Mouse (Mus musculus) MEL (cell line): Measurements from ENCODE around the gene Josd2. TPM values are rescaled to one million over a fixed set of nuclear protein-coding genes. Genes with fewer than 3 reads are reported as not detected.

ENCODE experiments used
- DNase-seq: peaks from one replicate; pipeline ENCODE4 v3.0.0; 2011; ENCODE audit warnings: low read depth, low spot score
- H3K27ac ChIP-seq: 2 replicates; pipeline ENCODE4 v1.5.1; 2012; ENCODE audit warnings: low read depth, mild to moderate bottlenecking, control low read depth, low read length, moderate library complexity; ENCODE audit not compliant: control insufficient read depth
- H3K27me3 ChIP-seq, 2 experiments: fragments of 150-350 bp in 1 of 2; sonication (generic) in 1 of 2; 2 replicates each; pipeline ENCODE4 v1.6.1; 2012; ENCODE audit warnings: low read length in 2 of 2, mild to moderate bottlenecking in 2 of 2, improper control_type of control experiment in 1 of 2, moderate library complexity in 1 of 2; ENCODE audit not compliant: insufficient read depth in 2 of 2, control insufficient read depth in 1 of 2
- H3K36me3 ChIP-seq, 2 experiments: 2 replicates each; pipeline ENCODE4 v1.6.1; 2012 to 2014; ENCODE audit warnings: low read length in 2 of 2, improper control_type of control experiment in 1 of 2, inconsistent platforms in 1 of 2, mild to moderate bottlenecking in 1 of 2; ENCODE audit not compliant: insufficient read depth in 2 of 2, control insufficient read depth in 1 of 2
- H3K4me1 ChIP-seq, 2 experiments: fragments of 150-350 bp in 1 of 2; sonication (generic) in 1 of 2; 2 replicates each; pipeline ENCODE4 v1.6.1; 2012; ENCODE audit warnings: low read length in 2 of 2, improper control_type of control experiment in 1 of 2, mild to moderate bottlenecking in 1 of 2; ENCODE audit not compliant: insufficient read depth in 2 of 2, control insufficient read depth in 1 of 2
- H3K4me3 ChIP-seq, 2 experiments: fragments of 150-350 bp in 1 of 2; sonication (generic) in 1 of 2; 2 replicates each; pipeline ENCODE4 v1.5.1; 2012; ENCODE audit warnings: low read depth in 2 of 2, low read length in 2 of 2, mild to moderate bottlenecking in 2 of 2, moderate library complexity in 2 of 2, control low read depth in 1 of 2, improper control_type of control experiment in 1 of 2; ENCODE audit not compliant: control insufficient read depth in 1 of 2, insufficient read depth in 1 of 2
- H3K79me2 ChIP-seq: 2 replicates; pipeline ENCODE4 v1.6.1; 2012; ENCODE audit warnings: mild to moderate bottlenecking, low read length, moderate library complexity; ENCODE audit not compliant: control insufficient read depth, poor library complexity, insufficient read depth
- H3K9ac ChIP-seq: 2 replicates; pipeline ENCODE4 v1.6.1; 2012; ENCODE audit warnings: low read depth, mild to moderate bottlenecking, control low read depth, low read length, moderate library complexity; ENCODE audit not compliant: control insufficient read depth, poor library complexity, severe bottlenecking
- H3K9me3 ChIP-seq: fragments of 150-350 bp; sonication (generic); replicated peaks from 2 replicates; pipeline ENCODE4 v1.6.1; 2012; ENCODE audit warnings: mild to moderate bottlenecking, low read length, improper control_type of control experiment, moderate library complexity; ENCODE audit not compliant: insufficient read depth
- BHLHE40 ChIP-seq: IDR thresholded peaks from 2 replicates; pipeline ENCODE4 v1.6.1; 2012; ENCODE audit warnings: low read depth, mild to moderate bottlenecking, inconsistent platforms, low read length, improper control_type of control experiment, borderline replicate concordance
- CHD2 ChIP-seq: IDR thresholded peaks from 2 replicates; pipeline ENCODE4 v1.6.1; 2011; ENCODE audit warnings: low read length, improper control_type of control experiment
- ELF1 ChIP-seq: IDR thresholded peaks from 2 replicates; pipeline ENCODE4 v1.6.1; 2014; ENCODE audit warnings: low read depth, mild to moderate bottlenecking, inconsistent platforms, low read length, improper control_type of control experiment, moderate library complexity
- ETS1 ChIP-seq: IDR thresholded peaks from 2 replicates; pipeline ENCODE4 v1.6.1; 2012; ENCODE audit warnings: low read depth, mild to moderate bottlenecking, inconsistent platforms, low read length, improper control_type of control experiment, moderate library complexity
- GABPA ChIP-seq: IDR thresholded peaks from 2 replicates; pipeline ENCODE4 v1.6.1; 2012; ENCODE audit warnings: low read depth, mild to moderate bottlenecking, inconsistent platforms, low read length, improper control_type of control experiment, moderate library complexity
- MAFK ChIP-seq: IDR thresholded peaks from 2 replicates; pipeline ENCODE4 v1.6.1; 2011; ENCODE audit warnings: low read depth, mild to moderate bottlenecking, low read length, improper control_type of control experiment, borderline replicate concordance
- MAX ChIP-seq: IDR thresholded peaks from 2 replicates; pipeline ENCODE4 v1.6.1; 2011; ENCODE audit warnings: low read length, improper control_type of control experiment
- NRF1 ChIP-seq: IDR thresholded peaks from 2 replicates; pipeline ENCODE4 v1.6.1; 2014; ENCODE audit warnings: low read depth, mild to moderate bottlenecking, inconsistent platforms, low read length, improper control_type of control experiment, moderate library complexity; ENCODE audit not compliant: poor library complexity, insufficient read depth, severe bottlenecking
- POLR2AphosphoS2 ChIP-seq: IDR thresholded peaks from 2 replicates; pipeline ENCODE4 v1.6.1; 2011; ENCODE audit warnings: low read length, improper control_type of control experiment
- RAD21 ChIP-seq: IDR thresholded peaks from 2 replicates; pipeline ENCODE4 v1.6.1; 2011; ENCODE audit warnings: mild to moderate bottlenecking, low read depth, low read length, improper control_type of control experiment
- SIN3A ChIP-seq: IDR thresholded peaks from 2 replicates; pipeline ENCODE4 v1.6.1; 2012; ENCODE audit warnings: low read length, improper control_type of control experiment, inconsistent platforms
- TAL1 ChIP-seq: IDR thresholded peaks from 2 replicates; pipeline ENCODE4 v1.6.1; 2012; ENCODE audit warnings: mild to moderate bottlenecking, inconsistent platforms, low read length, moderate library complexity, mixed read lengths
- USF2 ChIP-seq, 2 experiments: IDR thresholded peaks; 2 replicates each; pipeline ENCODE4 v1.6.1; 2011 to 2012; ENCODE audit warnings: improper control_type of control experiment in 2 of 2, low read length in 2 of 2, borderline replicate concordance in 1 of 2, inconsistent platforms in 1 of 2, low read depth in 1 of 2, mild to moderate bottlenecking in 1 of 2; ENCODE audit not compliant: insufficient read depth in 1 of 2
- ZKSCAN1 ChIP-seq: IDR thresholded peaks from 2 replicates; pipeline ENCODE4 v1.6.1; 2012; ENCODE audit warnings: low read depth, mild to moderate bottlenecking, inconsistent platforms, low read length, improper control_type of control experiment, moderate library complexity
- ZMIZ1 ChIP-seq: IDR thresholded peaks from 2 replicates; pipeline ENCODE4 v1.6.1; 2012; ENCODE audit warnings: low read depth, mild to moderate bottlenecking, inconsistent platforms, low read length, improper control_type of control experiment, moderate library complexity
- polyA plus RNA-seq, 2 experiments: library from polyadenylated mRNA; stranded (reverse) in 1 of 2; unstranded in 1 of 2; fragments of >175 nt in 1 of 2; fragments of >200 nt in 1 of 2; gene quantifications; 2 replicates each; pipeline versions ENCODE4 v1.2.1 to v1.2.4; 2012; ENCODE audit warnings: low replicate concordance in 2 of 2, low read depth in 1 of 2; ENCODE audit not compliant: insufficient read length in 2 of 2, insufficient read depth in 1 of 2, missing spikeins in 1 of 2
- total RNA-seq: library from RNA; depleted of rRNA; stranded (reverse); fragments of 300-350 nt; gene quantifications from 2 replicates; pipeline ENCODE4 v1.2.3, GENCODE M21; 2012

Gene Josd2
- total and polyA plus RNA-seq, 3 experiments, result 95.5 to 141 TPM; not detected in 1

DNA sequence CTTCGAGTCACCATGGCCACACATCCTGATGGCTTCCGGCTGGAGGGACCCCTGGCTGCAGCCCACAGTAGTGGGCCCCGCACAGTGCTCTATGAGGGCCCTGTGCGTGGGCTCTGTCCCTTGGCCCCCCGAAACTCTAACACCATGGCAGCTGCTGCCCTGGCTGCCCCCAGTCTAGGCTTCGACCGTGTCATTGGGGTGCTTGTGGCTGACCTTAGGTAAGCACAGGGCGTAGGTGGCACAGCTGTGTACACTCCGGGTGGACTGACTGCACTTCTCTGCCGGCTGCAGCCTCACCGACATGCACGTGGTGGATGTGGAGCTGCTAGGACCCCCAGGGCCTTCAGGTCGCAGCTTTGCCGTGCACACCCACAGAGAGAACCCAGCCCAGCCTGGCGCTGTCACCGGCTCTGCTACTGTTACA, 880 bp upstream of the Josd2 start:
- Histone ChIP-seq H3K9me3 (no peaks in the 10 kb centered on the region), H3K27me3 (no peaks in the 10 kb centered on the region), H3K4me1 (peaks cover 0 to 13% of the 10 kb centered on the region in 2 experiments; a peak in 2 of 4 replicates), H3K36me3 (no peaks in the 10 kb centered on the region), H3K9ac (no peak overlapping the region), H3K27ac (no peak overlapping the region), H3K79me2 (peaks cover 3% of the 10 kb centered on the region), H3K4me3 (no peak overlapping the region)
- DNase-seq, result no peak
- TF ChIP-seq ZKSCAN1, result no peak
- TF ChIP-seq SIN3A, result no peak

DNA sequence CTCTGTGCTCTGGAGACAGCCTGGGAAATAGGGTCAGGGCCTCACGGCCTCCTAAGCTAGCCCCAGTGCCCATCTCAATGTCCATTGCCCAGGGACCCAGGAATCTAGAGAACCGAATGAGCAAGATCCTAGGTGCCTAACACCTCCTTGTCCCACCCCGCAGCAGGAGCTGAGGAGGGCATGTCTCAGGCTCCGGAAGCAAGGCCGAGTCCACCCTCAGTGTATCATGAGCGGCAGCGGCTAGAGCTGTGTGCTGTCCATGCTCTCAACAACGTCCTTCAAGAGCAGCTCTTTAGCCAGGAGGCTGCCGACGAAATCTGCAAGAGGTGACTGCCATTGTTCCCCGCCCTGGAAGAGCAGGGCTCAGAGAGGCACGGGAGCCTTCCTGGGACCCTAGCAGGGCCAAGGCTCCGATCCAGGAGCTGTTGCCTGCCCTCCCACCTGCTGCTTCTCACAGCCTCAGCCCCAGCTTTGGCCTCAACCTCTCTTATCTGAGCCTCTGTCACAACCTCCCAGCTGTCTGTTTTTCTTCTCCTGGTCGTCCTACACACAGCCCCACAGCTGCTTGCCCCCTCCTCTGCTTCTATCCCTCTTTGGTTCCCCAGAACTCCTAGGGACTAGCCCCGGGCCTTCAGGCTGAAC, 985 bp downstream of the Josd2 start:
- Histone ChIP-seq H3K36me3 (no peaks in the 10 kb centered on the region), H3K9ac (peak overlapping the region; percentile 74), H3K79me2 (peaks cover 3% of the 10 kb centered on the region), H3K4me3 (peak overlapping the region; percentile 58 to 76), H3K4me1 (peaks cover 0 to 13% of the 10 kb centered on the region in 2 experiments; a peak in 2 of 4 replicates), H3K27me3 (no peaks in the 10 kb centered on the region)
- peak; percentile 20 for DNase-seq
- TF ChIP-seq TAL1 (no peak), MAFK (no peak), GABPA (no peak), BHLHE40 (no peak), ZMIZ1 (no peak), CHD2 (no peak), RAD21 (no peak), POLR2AphosphoS2 (no peak), ELF1 (no peak), ETS1 (no peak), USF2 (IDR thresholded peaks at IDR 0.05; ENCODE audit: borderline replicate concordance in 1 of 2, insufficient read depth in 1 of 2, low read depth in 1 of 2, low read length in 2 of 2) (no peak), NRF1 (no peak), MAX (no peak)
- TF ChIP-seq, all 39 proteins: peak for 0
- no peaks in the 10 kb centered on the region for H3K9me3 ChIP-seq
- H3K27ac ChIP-seq, result no peak overlapping the region
